Mouse (Mus musculus): Measurements from ENCODE around the gene Capza1. TPM values are rescaled to one million over a fixed set of nuclear protein-coding genes. Genes with fewer than 3 reads are reported as not detected.
"Not testable (repeated sequence)": the region's sequence is repeated elsewhere in the genome, so short reads cannot be mapped to it uniquely, and the experiment has no call there.

The Capza1 gene
- total RNA-seq (2021) = 10 to 100 TPM; 88.8 to 93.1 TPM
- long read RNA-seq, experiment 1, transcript Capza1-201 (10 exons, 3,193 nt) = major isoform, 51 of 56 reads
- long read RNA-seq, experiment 1, partial matches to known transcripts = 0 of 56 reads
- long read RNA-seq, experiment 1, other reads (novel, unspliced or antisense) = 5 of 56 reads
- long read RNA-seq, experiment 2, transcript Capza1-201 (10 exons, 3,193 nt) = major isoform, 64 of 83 reads
- long read RNA-seq, experiment 2, partial matches to known transcripts = 2 of 83 reads
- long read RNA-seq, experiment 2, other reads (novel, unspliced or antisense) = 16 of 83 reads

GRCm38 (mm10) chr3:104863786-104864650, at the start of gene Capza1, which contains the start of gene St7l:
Gene Capza1 (minus strand): TSS chr3:104864505.
Gene St7l (plus strand): TSS chr3:104864005.
- peak; percentile 84 for DNase-seq (ENCODE audit: low spot score in 2 of 2)

- DNase-seq (ENCODE audit: low spot score in 2 of 2) = no peak
Observed at GRCm38 (mm10) chr3:104909195-104909594, 44.9 kb upstream of the Capza1 start.

DNA sequence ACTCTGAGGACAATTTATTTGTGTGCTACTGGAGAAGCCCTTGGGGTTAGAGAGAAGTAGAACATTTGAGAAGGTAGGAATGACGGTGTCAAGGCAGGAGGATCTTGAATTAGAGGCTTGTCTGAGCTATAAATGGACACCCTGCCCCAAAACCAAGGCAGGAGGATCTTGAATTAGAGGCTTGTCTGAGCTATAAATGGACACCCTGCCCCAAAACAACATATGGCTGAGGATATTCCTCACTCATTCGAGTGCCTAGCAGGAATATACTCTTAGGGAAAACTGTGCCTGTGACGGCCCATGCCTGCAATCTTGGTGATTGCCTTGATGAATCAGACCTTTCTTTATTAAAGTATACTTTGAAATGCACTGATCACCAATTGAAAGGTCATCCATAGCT, 41.7 kb upstream of the Capza1 start:
- no peak for DNase-seq (ENCODE audit: low spot score in 2 of 2)

DNA sequence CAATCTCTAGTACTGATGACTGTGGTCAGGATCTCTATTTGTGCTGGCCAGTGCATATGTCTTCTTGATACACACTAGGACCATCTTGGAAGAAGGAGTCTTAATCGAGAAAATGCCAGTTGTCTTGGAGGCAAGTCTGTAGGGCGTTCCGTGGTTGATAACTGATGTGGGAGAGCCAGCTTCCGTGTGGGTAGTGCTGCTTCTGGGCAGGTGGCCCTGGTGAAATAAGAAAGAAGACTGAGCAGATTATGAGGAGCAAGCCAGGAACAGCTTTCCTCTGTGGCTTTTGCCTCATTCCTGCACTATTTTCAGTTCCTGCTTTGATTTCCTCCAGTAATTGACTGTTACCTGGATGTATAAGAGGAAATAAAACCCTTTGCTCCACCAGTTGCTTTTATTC, 41.1 kb upstream of the Capza1 start:
- DNase-seq (ENCODE audit: low spot score in 2 of 2) = no peak

DNA sequence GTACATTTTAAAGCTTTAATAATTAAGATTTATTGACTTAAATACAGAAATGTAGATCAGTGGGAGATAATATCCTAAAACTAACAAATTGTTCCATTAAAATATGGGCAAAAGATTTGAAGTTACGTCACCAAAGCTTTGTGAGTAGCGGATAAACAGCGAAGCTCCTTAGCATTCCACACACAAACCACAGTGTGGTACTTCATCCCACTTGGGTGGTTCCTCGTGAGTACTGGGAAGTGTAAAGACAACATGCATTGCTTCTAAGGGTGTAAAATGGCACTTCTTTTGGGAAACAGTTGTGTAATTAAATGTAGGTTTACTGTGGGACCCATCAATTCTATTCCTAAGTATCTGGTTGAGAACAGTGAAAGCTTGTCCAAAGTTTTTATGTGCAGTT, 36.8 kb upstream of the Capza1 start:
- no peak for DNase-seq (ENCODE audit: low spot score in 2 of 2)

DNA sequence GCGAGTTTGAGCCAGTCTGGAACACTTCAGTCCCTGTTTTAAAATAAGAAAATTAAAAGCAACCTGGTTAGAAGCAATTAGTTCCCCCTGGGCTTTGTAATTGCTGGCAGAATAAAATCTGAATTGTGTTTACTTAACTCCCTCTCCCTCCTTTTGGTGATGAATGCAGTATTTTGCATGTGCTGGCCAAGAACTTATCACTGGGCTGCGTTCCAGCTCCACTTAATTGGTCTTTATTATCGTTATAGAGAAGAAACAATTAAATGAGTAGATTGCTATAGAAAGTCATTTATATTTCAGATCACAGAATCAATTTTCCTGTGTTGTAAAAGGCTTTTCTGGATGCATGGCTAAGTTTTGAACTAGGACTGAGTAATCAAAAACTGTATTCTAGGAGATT, 31.8 kb upstream of the Capza1 start:
- DNase-seq (ENCODE audit: low spot score in 2 of 2) = no peak

DNA sequence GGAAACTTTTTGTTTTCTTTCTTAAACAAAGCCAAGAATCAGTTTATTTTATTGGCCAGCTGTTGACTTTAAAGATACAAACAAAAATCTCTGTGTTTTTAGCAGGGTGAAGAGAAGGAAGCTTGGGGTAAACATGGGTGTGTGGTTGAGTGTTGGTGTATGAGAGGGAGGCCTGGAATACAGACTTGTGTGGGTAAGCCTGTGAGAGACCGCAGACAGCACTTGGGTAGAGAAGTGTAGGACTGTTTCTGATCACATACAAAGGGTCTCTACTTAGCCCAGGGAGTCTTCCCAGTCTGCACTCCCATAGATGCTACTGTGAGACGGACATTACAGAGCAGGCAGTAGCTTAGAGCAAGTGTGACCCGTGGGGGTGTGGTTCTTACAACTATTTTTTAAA, 24.3 kb upstream of the Capza1 start:
- no peak for DNase-seq (ENCODE audit: low spot score in 2 of 2)

DNA sequence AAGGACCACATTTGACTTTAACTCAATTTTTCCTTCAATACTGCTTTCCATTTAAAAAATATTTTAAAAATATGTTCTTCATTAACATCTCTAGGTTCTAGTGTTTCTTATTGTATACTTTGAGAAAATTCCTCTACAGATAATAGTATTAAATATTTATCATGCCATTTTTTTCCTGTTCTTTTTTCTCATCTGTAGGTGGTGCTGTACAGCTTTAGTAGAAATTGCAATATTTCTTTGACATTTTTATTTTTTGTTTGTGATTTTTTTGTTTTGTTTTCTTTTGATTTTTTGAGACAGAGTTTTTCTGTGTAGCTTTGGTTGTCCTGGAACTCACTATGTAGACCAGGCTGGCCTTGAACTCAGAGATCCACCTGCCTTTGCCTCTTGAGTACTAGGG, 5.3 kb upstream of the Capza1 start:
- no peak for DNase-seq (ENCODE audit: low spot score in 2 of 2)

GRCm38 (mm10) chr3:104866674-104867073, 2.4 kb upstream of the Capza1 start:
- DNase-seq (ENCODE audit: low spot score in 2 of 2) = not testable (repeated sequence)

DNA sequence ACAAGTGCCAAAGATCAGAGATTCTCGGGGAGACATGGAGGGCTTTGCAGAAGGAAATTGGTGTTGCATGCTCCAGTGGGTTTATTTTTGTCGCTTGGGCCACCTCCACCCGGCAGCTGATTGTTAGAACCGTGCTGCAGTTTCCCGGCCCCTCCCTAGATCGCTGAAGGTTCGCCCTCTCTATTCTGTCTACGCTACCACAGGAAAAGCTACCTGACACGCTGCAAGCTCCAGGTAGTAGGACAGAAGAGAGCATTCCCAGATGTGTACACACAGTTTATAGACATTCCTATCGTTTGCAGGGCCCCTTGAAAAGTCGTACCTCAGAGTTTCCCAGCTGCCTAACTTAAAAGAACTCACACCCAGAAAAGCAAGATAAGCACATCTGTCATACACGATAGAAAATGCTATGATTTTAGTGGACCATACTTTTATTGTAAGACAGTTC, 1.1 kb upstream of the Capza1 start:
- no peak for DNase-seq (ENCODE audit: low spot score in 2 of 2)

DNA sequence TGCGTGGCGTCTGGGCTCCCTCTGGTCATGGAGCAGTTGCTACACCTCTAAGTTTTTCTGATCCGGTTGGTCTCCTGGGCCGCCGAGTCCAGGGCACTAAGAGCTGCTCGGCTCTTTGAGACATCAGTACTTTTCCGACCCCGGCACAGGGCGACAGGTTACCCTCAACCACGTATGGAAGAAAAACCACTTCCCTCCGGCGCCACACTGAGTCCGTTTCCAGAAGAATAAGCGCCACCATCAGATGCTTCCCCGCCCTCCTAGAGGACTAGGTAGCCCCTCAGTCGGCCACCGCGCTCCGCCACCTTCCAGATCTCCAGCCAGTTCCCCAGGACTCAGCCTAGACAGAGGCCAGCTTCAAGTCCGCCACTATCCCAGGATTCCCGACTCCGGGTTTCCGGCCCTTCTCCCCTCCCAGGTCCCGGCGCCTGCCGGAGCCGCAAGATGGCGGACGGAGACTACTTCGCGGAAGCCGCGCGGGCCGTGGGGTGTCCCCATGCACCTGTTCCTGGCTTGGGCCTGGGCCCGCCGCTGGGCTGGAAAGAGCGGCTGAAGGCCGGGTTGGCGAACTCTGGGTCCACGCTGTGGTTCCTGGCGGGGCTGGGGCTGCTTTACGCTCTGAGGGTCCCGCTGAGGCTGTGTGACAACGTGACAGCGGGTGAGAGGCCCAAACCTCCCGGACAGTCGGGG, 491 bp upstream of the Capza1 start:
- DNase-seq (ENCODE audit: low spot score in 2 of 2) = peak; percentile 87 to 92

DNA sequence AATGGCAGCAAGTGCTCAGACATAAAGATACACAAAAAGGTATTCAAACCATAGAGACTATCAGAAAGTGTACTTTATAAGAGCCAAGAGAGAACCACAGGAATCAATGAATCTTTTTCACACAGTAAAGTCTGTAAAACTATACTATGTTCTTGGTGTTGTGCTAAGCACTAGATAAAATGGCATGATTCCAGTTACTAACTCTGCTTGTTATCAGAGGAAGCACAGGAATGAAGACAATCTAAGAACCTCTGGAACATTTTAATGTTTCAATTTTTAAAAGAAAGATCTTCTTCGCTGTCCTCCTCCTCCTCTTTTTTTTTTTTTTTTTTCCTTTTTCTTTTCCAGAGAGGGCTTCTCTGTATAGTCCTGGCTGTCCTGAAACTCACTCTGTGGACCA, 5.7 kb downstream of the Capza1 start:
- no peak for DNase-seq (ENCODE audit: low spot score in 2 of 2)

GRCm38 (mm10) chr3:104856106-104856505, 8.2 kb downstream of the Capza1 start:
- no peak for DNase-seq (ENCODE audit: low spot score in 2 of 2)

DNA sequence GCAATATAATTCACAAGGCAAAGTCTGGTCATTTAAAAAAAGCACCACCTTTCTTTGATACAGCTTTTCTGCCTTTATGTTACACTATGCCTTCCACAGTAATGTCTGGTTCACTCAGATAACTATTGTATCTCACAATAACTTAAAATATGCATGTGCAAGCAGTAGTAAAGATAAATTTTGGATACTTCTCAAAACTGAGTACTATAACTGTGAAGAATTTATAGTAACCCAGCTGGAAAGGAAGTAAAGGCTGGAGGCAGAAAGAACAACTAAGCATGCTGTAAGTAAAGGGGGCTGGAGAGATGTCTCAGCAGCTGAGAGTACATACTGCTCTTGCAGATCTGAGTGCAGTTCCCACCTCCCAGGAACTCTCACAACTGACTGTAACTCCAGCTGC, 9.4 kb downstream of the Capza1 start:
- no peak for DNase-seq (ENCODE audit: low spot score in 2 of 2)

- DNase-seq (ENCODE audit: low spot score in 2 of 2) = no peak
Observed at GRCm38 (mm10) chr3:104854465-104854864, 9.8 kb downstream of the Capza1 start.

DNA sequence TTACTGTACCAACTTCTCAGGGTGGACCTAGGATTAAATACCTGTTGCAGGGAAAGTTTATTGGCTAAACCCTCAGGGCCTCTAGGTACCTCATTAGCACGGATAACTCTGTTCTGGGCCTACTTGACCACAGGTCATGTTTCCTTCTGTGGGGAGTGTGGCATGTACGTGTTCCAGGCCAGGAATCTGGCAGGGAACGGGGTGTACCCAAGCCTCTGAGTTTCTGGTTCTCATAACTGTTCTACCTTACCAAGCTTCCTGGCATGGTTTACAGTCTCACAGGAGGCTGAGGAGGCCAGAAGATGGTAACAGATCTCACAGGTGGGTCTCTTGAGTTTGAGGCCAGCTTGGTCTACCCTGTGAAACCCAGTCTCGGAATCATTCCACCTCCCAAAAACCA, 17.7 kb downstream of the Capza1 start:
- DNase-seq (ENCODE audit: low spot score in 2 of 2) = no peak

- DNase-seq (ENCODE audit: low spot score in 2 of 2) = no peak
Observed at GRCm38 (mm10) chr3:104841049-104841448, 23.3 kb downstream of the Capza1 start.

- no peak for DNase-seq (ENCODE audit: low spot score in 2 of 2)
Observed at GRCm38 (mm10) chr3:104835797-104836196, 28.5 kb downstream of the Capza1 start.

DNA sequence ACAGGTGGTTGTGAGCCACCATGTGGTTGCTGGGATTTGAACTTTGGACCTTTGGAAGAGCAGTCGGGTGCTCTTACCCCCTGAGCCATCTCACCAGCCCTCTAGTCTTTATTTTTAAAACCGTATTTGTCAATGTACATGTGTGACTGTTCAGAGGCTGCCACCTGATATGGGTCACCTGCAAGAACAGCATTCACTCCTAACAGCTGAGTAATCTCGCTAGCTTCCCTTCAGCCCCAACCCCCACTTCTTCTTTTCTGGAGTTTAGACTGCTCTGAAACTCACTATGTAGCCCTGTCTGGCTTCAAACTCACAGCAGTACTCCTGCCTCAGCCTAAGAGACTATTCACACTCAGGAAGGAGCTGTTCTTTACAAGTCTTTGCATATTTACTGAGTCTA, 41.9 kb downstream of the Capza1 start:
- no peak for DNase-seq (ENCODE audit: low spot score in 2 of 2)

DNA sequence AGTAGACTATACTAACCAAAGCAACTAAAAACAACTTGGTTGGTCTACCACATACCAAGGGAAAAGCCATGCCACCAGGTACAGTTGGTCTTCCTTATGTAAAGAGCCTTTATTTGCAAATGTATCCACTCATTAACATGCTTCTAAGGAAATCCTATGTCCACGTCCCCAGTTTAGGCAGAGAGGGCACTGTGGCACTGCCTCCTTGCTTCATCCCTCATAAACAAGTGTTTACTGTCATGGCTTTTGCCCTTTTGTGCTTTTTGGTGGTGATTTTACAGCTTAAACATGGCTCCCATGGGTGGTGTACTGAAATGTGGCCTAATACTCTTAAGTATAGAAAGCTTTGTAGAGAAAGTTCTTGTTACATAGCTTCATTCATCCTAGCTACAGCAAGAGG, 43.9 kb downstream of the Capza1 start:
- no peak for DNase-seq (ENCODE audit: low spot score in 2 of 2)

- no peak for DNase-seq (ENCODE audit: low spot score in 2 of 2)
Observed at GRCm38 (mm10) chr3:104818749-104819134, 45.6 kb downstream of the Capza1 start.

Measured in adrenal gland, adult 18-20 months (tissue).